Mouse (Mus musculus) naive thymus-derived CD4-positive, alpha-beta T cell, adult 2 months (primary cell): ENCODE measurements around the gene Stat3.

Experiments used
- DNase-seq: peaks from one replicate; pipeline ENCODE4 v3.0.0-alpha.2; 2011; ENCODE audit warnings: low read depth

Stat3 gene

GRCm38 (mm10) chr11:100855178-100855577 lies 84.2 kb downstream of the Stat3 start:
- DNase-seq, result no peak

GRCm38 (mm10) chr11:100854268-100854667 lies 85.1 kb downstream of the Stat3 start:
- no peak for DNase-seq

- peak; percentile 39 for DNase-seq
Measured at GRCm38 (mm10) chr11:100853018-100853417, 86.3 kb downstream of the Stat3 start.

GRCm38 (mm10) chr11:100852088-100852487 lies 87.3 kb downstream of the Stat3 start:
- DNase-seq, result peak; percentile 42

- peak; percentile 55 for DNase-seq
Measured at GRCm38 (mm10) chr11:100850778-100851528, 88.4 kb downstream of the Stat3 start.

GRCm38 (mm10) chr11:100850038-100850777 lies 89.1 kb downstream of the Stat3 start, which contains the start of gene Stat5b:
Stat5b (minus strand) TSS chr11:100850724.
- DNase-seq, result peak; percentile 90

- no peak for DNase-seq
Measured at GRCm38 (mm10) chr11:100849456-100850037, 89.8 kb downstream of the Stat3 start.

- peak; percentile 63 for DNase-seq
Measured at GRCm38 (mm10) chr11:100848789-100849379, 90.5 kb downstream of the Stat3 start.

GRCm38 (mm10) chr11:100848080-100848479 lies 91.3 kb downstream of the Stat3 start:
- DNase-seq, result peak; percentile 86

- DNase-seq, result peak; percentile 67
Measured at GRCm38 (mm10) chr11:100847572-100847971, 91.8 kb downstream of the Stat3 start.

- peak; percentile 88 for DNase-seq
Measured at GRCm38 (mm10) chr11:100845793-100846192, 93.5 kb downstream of the Stat3 start.

GRCm38 (mm10) chr11:100844121-100844520 lies 95.2 kb downstream of the Stat3 start:
- no peak for DNase-seq

GRCm38 (mm10) chr11:100843070-100843669 lies 96.2 kb downstream of the Stat3 start:
- peak; percentile 38 for DNase-seq

GRCm38 (mm10) chr11:100842025-100842424 lies 97.3 kb downstream of the Stat3 start:
- peak; percentile 79 for DNase-seq

- peak; percentile 66 for DNase-seq
Measured at GRCm38 (mm10) chr11:100840866-100841265, 98.5 kb downstream of the Stat3 start.

GRCm38 (mm10) chr11:100839523-100839922 lies 99.8 kb downstream of the Stat3 start:
- DNase-seq, result no peak

- DNase-seq, result no peak
Measured at GRCm38 (mm10) chr11:100838894-100839293, 100.4 kb downstream of the Stat3 start.

- DNase-seq, result peak; percentile 70
Measured at GRCm38 (mm10) chr11:100836923-100837702, 102.2 kb downstream of the Stat3 start.
